Mouse (Mus musculus): ENCODE measurements around the gene Pcnt. TPM values are rescaled to one million over a fixed set of nuclear protein-coding genes. Genes with fewer than 3 reads are reported as not detected.
A peak's percentile ranks its signal among the peaks of the same experiment; 100 is the strongest.

Gene Pcnt
- polyA plus RNA-seq, 1 experiment, result 11.5 TPM

GRCm38 (mm10) chr10:76481480-76481879 is 38.9 kb upstream of the Pcnt start:
- peaks cover 45% of the 10 kb centered on the region for H3K36me3 ChIP-seq (ENCODE audit: control insufficient read depth, insufficient read depth)
- H3K27me3 ChIP-seq (ENCODE audit: control insufficient read depth, insufficient read depth, insufficient read length), result no peaks in the 10 kb centered on the region
- H3K79me2 ChIP-seq (ENCODE audit: control insufficient read depth, insufficient read depth), result no peaks in the 10 kb centered on the region
- no peak overlapping the region for H3ac ChIP-seq (ENCODE audit: control insufficient read depth, insufficient read length)
- no peak overlapping the region for H3K4me2 ChIP-seq (ENCODE audit: low read depth)
- TF ChIP-seq MYOG (IDR thresholded peaks at IDR 0.05; ENCODE audit: control insufficient read depth in 1 of 3, insufficient read depth in 1 of 3, insufficient read length in 2 of 3, low read depth in 2 of 3), result no peak
- TF ChIP-seq REST (IDR thresholded peaks at IDR 0.05; ENCODE audit: insufficient read depth, insufficient read length), result no peak
- TF ChIP-seq POLR2A (IDR thresholded peaks at IDR 0.05; ENCODE audit: insufficient read length, low read depth), result no peak
- no peak for TF ChIP-seq MYOD1 (IDR thresholded peaks at IDR 0.05; ENCODE audit: control insufficient read depth in 1 of 3, insufficient read length in 2 of 3, low read depth in 2 of 3)
- TF ChIP-seq MAX (IDR thresholded peaks at IDR 0.05; ENCODE audit: low read depth), result no peak
- H3K4me3 ChIP-seq, result no peak overlapping the region

GRCm38 (mm10) chr10:76480851-76481250 is 38.3 kb upstream of the Pcnt start:
- H3K79me2 ChIP-seq (ENCODE audit: control insufficient read depth, insufficient read depth), result no peaks in the 10 kb centered on the region
- H3K4me3 ChIP-seq, result no peak overlapping the region
- peaks cover 40% of the 10 kb centered on the region for H3K36me3 ChIP-seq (ENCODE audit: control insufficient read depth, insufficient read depth)
- no peak overlapping the region for H3ac ChIP-seq (ENCODE audit: control insufficient read depth, insufficient read length)
- TF ChIP-seq MYOD1 (IDR thresholded peaks at IDR 0.05; ENCODE audit: control insufficient read depth in 1 of 3, insufficient read length in 2 of 3, low read depth in 2 of 3) (no peak), TCF12 (IDR thresholded peaks at IDR 0.05; ENCODE audit: insufficient read depth, poor library complexity, severe bottlenecking) (no peak), USF1 (IDR thresholded peaks at IDR 0.05; ENCODE audit: low read depth) (no peak), REST (IDR thresholded peaks at IDR 0.05; ENCODE audit: insufficient read depth, insufficient read length) (no peak), CEBPB (IDR thresholded peaks at IDR 0.05; ENCODE audit: insufficient read depth, poor library complexity, severe bottlenecking) (no peak), MYOG (IDR thresholded peaks at IDR 0.05; ENCODE audit: control insufficient read depth in 1 of 3, insufficient read depth in 1 of 3, insufficient read length in 2 of 3, low read depth in 2 of 3) (no peak), SRF (IDR thresholded peaks at IDR 0.05; ENCODE audit: control insufficient read depth, insufficient read length, low read depth) (no peak), E2F4 (IDR thresholded peaks at IDR 0.05; ENCODE audit: insufficient read depth) (no peak), TCF3 (IDR thresholded peaks at IDR 0.05; ENCODE audit: insufficient read length, low read depth) (no peak), MAX (IDR thresholded peaks at IDR 0.05; ENCODE audit: low read depth) (no peak), POLR2AphosphoS2 (IDR thresholded peaks at IDR 0.05; ENCODE audit: insufficient read length, low read depth) (no peak), POLR2A (IDR thresholded peaks at IDR 0.05; ENCODE audit: insufficient read length, low read depth) (no peak)
- no peak overlapping the region for H3K4me2 ChIP-seq (ENCODE audit: low read depth)
- no peaks in the 10 kb centered on the region for H3K27me3 ChIP-seq (ENCODE audit: control insufficient read depth, insufficient read depth, insufficient read length)

GRCm38 (mm10) chr10:76473759-76474158 is 31.2 kb upstream of the Pcnt start:
- Histone ChIP-seq H3K36me3 (ENCODE audit: control insufficient read depth, insufficient read depth) (peaks cover 26% of the 10 kb centered on the region), H3ac (ENCODE audit: control insufficient read depth, insufficient read length) (no peak overlapping the region), H3K4me2 (ENCODE audit: low read depth) (no peak overlapping the region), H3K79me2 (ENCODE audit: control insufficient read depth, insufficient read depth) (peaks cover 13% of the 10 kb centered on the region), H3K4me3 (no peak overlapping the region), H3K27me3 (ENCODE audit: control insufficient read depth, insufficient read depth, insufficient read length) (no peaks in the 10 kb centered on the region)
- TF ChIP-seq CEBPB (IDR thresholded peaks at IDR 0.05; ENCODE audit: insufficient read depth, poor library complexity, severe bottlenecking) (no peak), TCF12 (IDR thresholded peaks at IDR 0.05; ENCODE audit: insufficient read depth, poor library complexity, severe bottlenecking) (no peak), MYOD1 (IDR thresholded peaks at IDR 0.05; ENCODE audit: control insufficient read depth in 1 of 3, insufficient read length in 2 of 3, low read depth in 2 of 3) (no peak), POLR2AphosphoS2 (IDR thresholded peaks at IDR 0.05; ENCODE audit: insufficient read length, low read depth) (no peak), TCF3 (IDR thresholded peaks at IDR 0.05; ENCODE audit: insufficient read length, low read depth) (no peak), MAX (IDR thresholded peaks at IDR 0.05; ENCODE audit: low read depth) (no peak), E2F4 (IDR thresholded peaks at IDR 0.05; ENCODE audit: insufficient read depth) (no peak), REST (IDR thresholded peaks at IDR 0.05; ENCODE audit: insufficient read depth, insufficient read length) (no peak), MYOG (IDR thresholded peaks at IDR 0.05; ENCODE audit: control insufficient read depth in 1 of 3, insufficient read depth in 1 of 3, insufficient read length in 2 of 3, low read depth in 2 of 3) (no peak), SRF (IDR thresholded peaks at IDR 0.05; ENCODE audit: control insufficient read depth, insufficient read length, low read depth) (no peak), POLR2A (IDR thresholded peaks at IDR 0.05; ENCODE audit: insufficient read length, low read depth) (no peak), USF1 (IDR thresholded peaks at IDR 0.05; ENCODE audit: low read depth) (no peak)

GRCm38 (mm10) chr10:76468203-76469162 is 25.9 kb upstream of the Pcnt start, which contains the start of the genes Mcm3ap and Ybey:
TSS of gene Mcm3ap (plus strand) at chr10:76468927.
TSS of gene Ybey (minus strand) at chr10:76469114.
- peak within 1 kb of the TSS; percentile 66 for H3ac ChIP-seq (ENCODE audit: control insufficient read depth, insufficient read length)
- H3K36me3 ChIP-seq (ENCODE audit: control insufficient read depth, insufficient read depth), result peaks cover 4% of the 10 kb centered on the region
- H3K4me2 ChIP-seq (ENCODE audit: low read depth), result peak within 1 kb of the TSS; percentile 95
- no peaks in the 10 kb centered on the region for H3K27me3 ChIP-seq (ENCODE audit: control insufficient read depth, insufficient read depth, insufficient read length)
- TF ChIP-seq MYOD1 (IDR thresholded peaks at IDR 0.05; ENCODE audit: control insufficient read depth in 1 of 3, insufficient read length in 2 of 3, low read depth in 2 of 3), result no peak
- peak; percentile 17 for TF ChIP-seq E2F4 (IDR thresholded peaks at IDR 0.05; ENCODE audit: insufficient read depth)
- TF ChIP-seq MYOG (IDR thresholded peaks at IDR 0.05; ENCODE audit: control insufficient read depth in 1 of 3, insufficient read depth in 1 of 3, insufficient read length in 2 of 3, low read depth in 2 of 3), result peak in 1 of 3 experiments; percentile 40
- TF ChIP-seq POLR2AphosphoS2 (IDR thresholded peaks at IDR 0.05; ENCODE audit: insufficient read length, low read depth), result peak; percentile 51
- peak; percentile 94 for TF ChIP-seq POLR2A (IDR thresholded peaks at IDR 0.05; ENCODE audit: insufficient read length, low read depth)
- no peak for TF ChIP-seq CEBPB (IDR thresholded peaks at IDR 0.05; ENCODE audit: insufficient read depth, poor library complexity, severe bottlenecking)
- peak; percentile 30 for TF ChIP-seq SRF (IDR thresholded peaks at IDR 0.05; ENCODE audit: control insufficient read depth, insufficient read length, low read depth)
- H3K79me2 ChIP-seq (ENCODE audit: control insufficient read depth, insufficient read depth), result peaks cover 13% of the 10 kb centered on the region
- H3K4me3 ChIP-seq, result peak within 1 kb of the TSS; percentile 95

All from myocyte (in vitro differentiated cells).